Mouse (Mus musculus): ENCODE measurements at regions not wholly inside any gene's neighbourhood (a gene's known extent, or its start where the extent isn't known, plus 50 kb on each side); places are given as distances from the start of the nearest gene placed in this dataset.

GRCm38 (mm10) chr1:60665329-60665728 lies 51.3 kb upstream of the Cd28 start:
- DNase-seq (ENCODE audit: low spot score), result no peak

- DNase-seq (ENCODE audit: low spot score), result peak; percentile 43
Measured at GRCm38 (mm10) chr1:60662301-60662986, 54.2 kb upstream of the Cd28 start.

- DNase-seq (ENCODE audit: low spot score), result no peak
Measured at GRCm38 (mm10) chr1:60661857-60662256, 54.7 kb upstream of the Cd28 start.

GRCm38 (mm10) chr1:60659604-60660003 lies 57.0 kb upstream of the Cd28 start:
- no peak for DNase-seq (ENCODE audit: low spot score)

- no peak for DNase-seq (ENCODE audit: low spot score)
Measured at GRCm38 (mm10) chr1:60659041-60659440, 57.6 kb upstream of the Cd28 start.

DNA sequence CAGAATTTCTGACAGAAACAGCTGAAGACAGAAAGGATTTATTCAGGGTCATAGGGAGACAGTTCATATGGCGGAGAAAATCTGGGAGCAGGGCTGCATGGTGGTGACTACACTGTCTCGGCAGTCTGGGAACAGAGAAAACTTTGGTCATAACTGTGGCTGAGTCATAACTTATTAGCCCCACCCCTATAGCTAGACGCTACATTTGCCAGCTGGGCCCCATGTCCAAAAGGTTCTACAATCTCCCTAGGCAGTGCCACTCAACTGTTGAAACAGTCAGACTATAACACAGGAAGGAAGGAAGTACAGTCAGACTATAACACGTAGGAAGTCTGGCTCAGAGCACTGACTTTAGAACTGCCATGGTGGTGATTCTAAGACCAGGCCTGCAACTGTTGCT lies 58.2 kb upstream of the Cd28 start:
- no peak for DNase-seq (ENCODE audit: low spot score)

DNA sequence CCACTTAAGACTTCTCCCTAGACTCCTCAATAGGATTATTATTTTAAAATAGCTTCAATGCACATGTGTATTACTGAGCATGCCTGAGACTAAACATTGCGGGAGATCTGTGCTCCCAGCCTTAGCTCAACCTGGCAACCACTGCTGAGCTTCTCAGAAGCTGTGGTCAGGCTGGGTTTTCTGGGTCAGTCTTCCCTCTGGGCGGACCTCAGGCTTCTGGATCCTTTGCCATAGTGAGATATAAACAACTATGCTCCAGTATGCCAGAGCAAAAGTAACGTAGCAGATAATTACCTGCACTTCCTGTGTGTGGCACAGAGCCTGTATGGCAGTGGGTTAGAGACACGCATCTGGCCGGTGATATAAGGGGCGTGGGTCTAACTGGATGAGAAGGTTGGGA lies 59.1 kb upstream of the Cd28 start:
- DNase-seq (ENCODE audit: low spot score), result no peak

GRCm38 (mm10) chr1:60656976-60657375 lies 59.6 kb upstream of the Cd28 start:
- DNase-seq (ENCODE audit: low spot score), result no peak

GRCm38 (mm10) chr1:60655691-60656595 lies 60.7 kb upstream of the Cd28 start:
- DNase-seq (ENCODE audit: low spot score), result no peak

DNA sequence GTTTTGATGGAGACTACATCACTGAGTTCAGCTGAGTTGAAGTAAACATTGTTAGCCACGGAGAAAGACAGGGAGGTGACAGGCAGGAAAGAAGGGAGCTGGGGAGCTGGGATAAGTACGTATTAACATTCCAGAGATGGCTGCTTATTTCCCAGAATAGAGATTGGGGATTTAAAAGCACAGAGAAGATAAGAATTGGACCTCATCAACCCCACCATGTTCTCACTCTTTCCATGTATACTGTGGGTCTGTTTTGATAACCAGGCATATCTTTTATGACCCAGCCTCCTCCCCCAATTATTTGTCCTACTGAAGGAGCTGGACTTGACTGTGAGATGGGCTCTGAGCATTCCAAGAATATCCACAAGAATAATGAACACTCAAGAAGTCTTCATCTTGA lies 61.4 kb upstream of the Cd28 start:
- no peak for DNase-seq (ENCODE audit: low spot score)

DNA sequence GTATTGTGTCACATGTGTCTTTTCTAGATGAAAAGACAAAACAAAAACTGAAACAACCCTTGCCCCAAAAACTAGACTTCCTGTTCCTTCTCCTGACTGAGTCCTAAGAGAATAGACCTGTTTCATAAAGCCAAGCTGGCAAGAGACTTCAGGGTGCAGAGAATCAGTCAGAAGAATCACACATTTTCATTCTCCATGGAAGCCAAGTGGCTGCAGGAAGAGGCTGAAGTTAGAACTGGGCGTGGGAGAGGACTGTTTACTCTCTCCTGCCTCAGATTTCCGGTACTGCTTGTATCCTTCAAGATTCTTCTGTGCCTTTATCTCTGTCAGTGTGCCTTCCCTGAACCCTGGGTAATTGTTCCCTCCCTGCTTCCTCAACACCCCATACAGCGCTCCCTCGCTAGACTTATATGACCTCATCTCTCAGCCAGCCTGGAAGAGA lies 64.0 kb upstream of the Cd28 start:
- peak; percentile 79 for DNase-seq (ENCODE audit: low spot score)

GRCm38 (mm10) chr1:60650158-60650557 lies 66.4 kb upstream of the Cd28 start:
- DNase-seq (ENCODE audit: low spot score), result no peak

DNA sequence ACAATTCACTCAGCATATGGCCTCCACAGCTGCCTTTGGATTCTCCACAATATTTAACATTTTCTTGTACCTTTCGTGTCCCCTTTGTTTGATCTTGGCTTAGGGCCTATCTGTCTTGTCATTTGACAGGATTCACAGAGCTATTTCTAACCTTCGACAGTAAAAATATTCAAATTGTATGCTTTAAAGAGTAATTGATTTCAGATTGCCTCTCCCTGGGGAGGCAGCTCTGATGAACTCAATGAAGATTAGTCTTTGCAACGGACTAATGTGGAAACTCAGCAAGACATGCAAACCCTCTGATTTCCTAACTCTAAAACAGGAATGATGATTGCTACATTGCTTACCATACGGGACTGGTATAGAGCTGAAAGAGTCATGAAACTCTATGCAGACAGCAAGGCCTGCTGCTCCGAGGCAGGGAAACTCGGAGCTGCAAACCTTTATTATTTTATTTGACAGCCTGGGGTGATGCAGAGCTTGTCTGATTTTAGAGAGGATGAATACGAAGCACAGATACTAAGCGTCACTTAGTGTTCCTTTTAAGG lies 67.2 kb upstream of the Cd28 start:
- DNase-seq (ENCODE audit: low spot score), result no peak

DNA sequence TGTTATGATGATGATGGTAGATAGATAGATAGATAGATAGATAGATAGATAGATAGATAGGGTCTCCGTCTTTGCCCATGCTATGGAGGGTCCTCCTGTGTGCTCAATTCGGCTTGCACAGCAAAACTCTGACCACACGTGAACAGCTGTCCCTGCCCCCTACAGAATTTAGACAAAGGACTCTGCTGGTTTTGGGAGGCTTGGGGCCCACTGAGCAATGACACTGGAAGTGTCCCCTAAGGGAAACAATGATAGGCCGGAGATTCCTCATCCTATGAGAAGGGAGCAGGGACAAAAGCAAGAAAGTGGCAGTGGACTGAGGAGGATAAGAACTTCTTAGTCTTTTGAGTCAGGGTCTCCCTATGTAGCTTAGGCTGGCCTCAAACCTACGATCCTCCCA lies 69.8 kb upstream of the Cd28 start:
- no peak for DNase-seq (ENCODE audit: low spot score)

- DNase-seq (ENCODE audit: low spot score), result peak; percentile 66
Measured at GRCm38 (mm10) chr1:60646174-60646573, 70.4 kb upstream of the Cd28 start.

GRCm38 (mm10) chr1:60645176-60645575 lies 71.4 kb upstream of the Cd28 start:
- DNase-seq (ENCODE audit: low spot score), result no peak

- DNase-seq (ENCODE audit: low spot score), result no peak
Measured at GRCm38 (mm10) chr1:60642761-60643160, 73.8 kb upstream of the Cd28 start.

DNA sequence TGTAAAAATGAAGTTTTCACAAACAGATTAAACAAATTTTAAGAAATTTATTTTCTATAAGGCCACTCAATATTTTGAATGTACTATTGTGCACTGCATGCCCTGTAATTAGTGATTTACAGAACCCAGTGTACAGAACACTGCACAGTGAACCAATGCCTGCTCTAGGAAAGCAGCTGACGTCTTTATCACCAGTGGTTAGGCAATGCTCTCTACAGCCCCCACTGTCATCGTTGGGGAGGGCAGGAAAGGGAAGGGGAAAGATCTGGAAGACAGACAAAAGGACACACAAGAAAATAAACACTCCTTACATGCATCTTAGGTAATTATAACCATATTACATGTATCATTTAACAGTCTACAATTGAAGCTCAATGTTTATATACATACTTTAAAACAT lies 74.4 kb upstream of the Cd28 start:
- DNase-seq (ENCODE audit: low spot score), result peak; percentile 64

- no peak for DNase-seq (ENCODE audit: low spot score)
Measured at GRCm38 (mm10) chr1:60641324-60641764, 74.4 kb upstream of the Raph1 start.

DNA sequence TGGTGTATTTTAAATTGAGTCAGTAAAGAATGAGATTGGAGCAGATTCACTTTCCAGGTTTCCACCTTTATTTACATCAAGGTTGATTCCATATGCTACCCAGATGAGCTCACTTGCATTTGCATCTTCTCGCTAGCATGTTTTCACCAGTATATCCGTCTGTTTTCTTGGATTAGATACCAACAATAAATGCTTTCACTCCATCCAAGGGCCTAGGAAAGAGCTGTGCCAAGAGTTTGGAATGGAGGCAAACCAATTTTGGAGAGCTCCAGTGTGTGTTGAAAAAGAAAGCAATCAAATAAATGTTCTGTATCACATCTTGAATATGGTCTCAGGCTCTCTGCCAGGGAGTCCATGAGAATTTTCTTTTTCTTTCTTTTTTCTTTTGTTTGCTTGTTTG lies 72.6 kb upstream of the Raph1 start:
- no peak for DNase-seq (ENCODE audit: low spot score)

- no peak for DNase-seq (ENCODE audit: low spot score)
Measured at GRCm38 (mm10) chr1:60639059-60639458, 72.2 kb upstream of the Raph1 start.

DNA sequence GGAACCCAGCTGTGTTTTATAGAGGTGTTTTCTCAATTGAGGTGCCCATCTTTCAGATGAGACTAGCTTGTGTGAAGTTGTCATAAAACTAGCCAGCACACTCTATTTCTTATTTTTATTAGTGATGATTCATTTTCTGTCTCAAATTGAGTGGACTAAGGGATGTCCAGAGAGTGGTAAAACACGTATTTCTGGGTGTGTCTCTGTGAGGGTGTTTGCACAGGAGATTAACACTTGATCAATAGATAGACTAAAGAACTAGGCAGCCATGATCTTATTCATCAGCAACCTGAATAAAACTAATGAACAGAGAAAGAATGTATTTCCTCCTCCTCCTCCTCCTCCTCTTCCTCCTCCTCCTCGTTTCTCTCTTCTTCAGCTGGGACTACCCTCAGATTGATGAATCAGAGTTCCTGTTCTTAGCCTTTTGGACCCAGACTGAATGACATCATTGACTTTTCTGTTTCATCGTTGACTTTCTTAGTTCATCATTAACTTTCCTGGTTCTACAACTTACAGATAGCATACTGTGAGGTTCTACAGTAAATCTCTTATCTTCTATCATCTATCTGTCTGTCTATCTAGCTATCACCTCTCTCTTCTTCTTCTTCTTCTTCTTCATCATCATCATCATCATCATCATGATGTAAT lies 70.0 kb upstream of the Raph1 start:
- DNase-seq (ENCODE audit: low spot score), result no peak
